Mouse (Mus musculus): ENCODE data around the gene Itgax. TPM values are rescaled to one million over a fixed set of nuclear protein-coding genes. Genes with fewer than 3 reads are reported as not detected.

Itgax gene
- 0.72 TPM for polyA plus RNA-seq (2017; shearing (Covaris generic))

DNA sequence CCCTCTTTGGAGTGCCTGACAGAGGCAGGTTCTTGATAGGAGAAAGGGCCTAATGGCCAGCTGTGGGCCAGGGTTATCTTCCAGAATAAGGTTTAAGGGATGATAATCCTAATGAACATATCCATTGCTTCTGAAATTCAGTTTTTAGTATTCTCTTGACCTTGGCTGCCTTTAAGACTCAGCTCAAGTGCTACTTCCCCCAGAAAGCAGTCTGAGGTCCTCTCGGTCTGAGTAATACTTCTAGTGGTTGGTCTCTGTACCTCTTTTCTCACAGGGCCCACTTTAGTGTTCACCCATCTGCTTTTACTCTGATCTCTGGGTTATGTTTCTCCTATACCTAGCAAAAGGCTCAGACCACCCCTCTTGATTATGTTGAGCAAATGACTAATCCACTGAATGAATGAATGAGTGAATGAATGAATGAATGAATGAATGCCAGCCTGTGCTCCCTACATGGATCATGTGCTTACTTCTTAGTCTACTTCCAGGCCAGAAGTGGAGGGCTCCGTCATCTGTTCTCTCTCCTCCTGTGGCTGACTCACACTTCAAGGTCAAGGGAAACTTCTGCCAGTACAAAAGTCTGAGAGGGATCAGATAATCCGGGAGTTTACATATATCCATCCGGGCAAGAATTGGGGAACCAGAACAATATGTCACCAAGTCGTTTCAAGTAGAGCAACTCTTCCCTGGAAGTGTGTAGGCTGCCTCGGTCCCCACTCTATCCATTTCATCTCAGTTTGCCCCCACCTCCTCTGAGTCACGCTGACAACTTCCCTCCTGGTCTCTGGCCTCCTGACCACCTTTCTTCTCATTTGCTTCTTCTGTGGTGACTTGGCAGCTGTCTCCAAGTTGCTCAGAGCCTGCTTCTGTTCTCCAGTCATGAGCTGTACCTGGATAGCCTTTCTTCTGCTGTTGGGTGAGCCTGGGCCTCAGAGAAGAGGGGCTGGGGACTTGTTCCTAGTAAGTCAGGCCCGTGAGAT is at the start of gene Itgax:
Gene Itgax (plus strand): TSS at position 807 of the 980 bp plus-strand sequence.

DNA sequence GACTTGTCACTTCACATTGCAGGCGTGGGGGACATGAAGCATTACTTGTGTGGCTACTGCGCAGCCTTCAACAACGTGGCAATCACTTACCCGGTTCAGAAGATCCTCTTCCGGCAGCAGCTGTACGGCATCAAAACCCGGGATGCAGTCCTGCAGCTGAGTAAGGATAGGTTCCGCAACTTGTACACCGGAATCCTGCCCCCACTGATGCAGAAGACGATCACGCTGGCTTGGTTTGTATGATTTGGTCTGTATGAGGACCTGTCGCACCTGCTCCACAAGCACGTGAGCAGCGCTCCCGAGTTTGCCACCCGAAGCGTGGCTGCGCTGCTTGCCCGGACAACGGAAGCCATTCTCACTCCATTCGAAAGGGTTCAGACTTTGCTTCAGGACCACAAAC is 24.7 kb downstream of the Itgax start, which contains the start of gene Itgad:
Gene Itgad (plus strand): TSS at position 301 of the 400 bp plus-strand sequence.

Other genes starting within 250 kb of the Itgax start
- gene Prss53, start 238.6 kb upstream of the Itgax start, polyA plus RNA-seq (2017; shearing (Covaris generic)): 0.51 TPM
- gene Gm21974, start 234.1 kb upstream of the Itgax start, polyA plus RNA-seq (2017; shearing (Covaris generic)): not detected
- gene Vkorc1, start 233.9 kb upstream of the Itgax start, polyA plus RNA-seq (2017; shearing (Covaris generic)): 47.2 TPM
- 39.1 TPM for gene Bckdk, start 225.5 kb upstream of the Itgax start, polyA plus RNA-seq (2017; shearing (Covaris generic))
- 32.7 TPM for gene Kat8, start 217.0 kb upstream of the Itgax start, polyA plus RNA-seq (2017; shearing (Covaris generic))
- not detected for gene Prss8, start 199.4 kb upstream of the Itgax start, polyA plus RNA-seq (2017; shearing (Covaris generic))
- gene Prss36, start 182.8 kb upstream of the Itgax start, polyA plus RNA-seq (2017; shearing (Covaris generic)): 1.7 TPM
- gene Fus, start 162.1 kb upstream of the Itgax start, polyA plus RNA-seq (2017; shearing (Covaris generic)): 253 TPM
- gene Pycard, start 135.7 kb upstream of the Itgax start, polyA plus RNA-seq (2017; shearing (Covaris generic)): 95.9 TPM
- gene Trim72, start 125.6 kb upstream of the Itgax start, polyA plus RNA-seq (2017; shearing (Covaris generic)): not detected
- gene Itgam, start 66.9 kb upstream of the Itgax start, polyA plus RNA-seq (2017; shearing (Covaris generic)): 0.39 TPM
- not detected for gene Gm49368, start 66.9 kb upstream of the Itgax start, polyA plus RNA-seq (2017; shearing (Covaris generic))
- gene Itgad, start 24.8 kb downstream of the Itgax start, polyA plus RNA-seq (2017; shearing (Covaris generic)): 0.26 TPM
- not detected for gene Cox6a2, start 76.8 kb downstream of the Itgax start, polyA plus RNA-seq (2017; shearing (Covaris generic))
- 17.4 TPM for gene Armc5, start 107.8 kb downstream of the Itgax start, polyA plus RNA-seq (2017; shearing (Covaris generic))
- gene 9130023H24Rik, start 108.5 kb downstream of the Itgax start, polyA plus RNA-seq (2017; shearing (Covaris generic)): 0.71 TPM
- gene Tgfb1i1, start 117.3 kb downstream of the Itgax start, polyA plus RNA-seq (2017; shearing (Covaris generic)): 0.59 TPM
- 0.44 TPM for gene Slc5a2, start 136.1 kb downstream of the Itgax start, polyA plus RNA-seq (2017; shearing (Covaris generic))
- 23.6 TPM for gene BC017158, start 168.6 kb downstream of the Itgax start, polyA plus RNA-seq (2017; shearing (Covaris generic))